Mouse (Mus musculus) E14TG2a.4 (cell line): Measurements from ENCODE around the gene Fam222b.
"Not testable (repeated sequence)": the region's sequence is repeated elsewhere in the genome, so short reads cannot be mapped to it uniquely, and the experiment has no call there.

ENCODE experiments used
- CTCF ChIP-seq: conservative IDR thresholded peaks from 2 replicates; pipeline ENCODE4 v1.5.1; 2014; ENCODE audit warnings: low read length
- POU5F1 ChIP-seq: IDR thresholded peaks from 2 replicates; pipeline ENCODE4 v1.6.1; 2014; ENCODE audit warnings: low read length, borderline replicate concordance

DNA sequence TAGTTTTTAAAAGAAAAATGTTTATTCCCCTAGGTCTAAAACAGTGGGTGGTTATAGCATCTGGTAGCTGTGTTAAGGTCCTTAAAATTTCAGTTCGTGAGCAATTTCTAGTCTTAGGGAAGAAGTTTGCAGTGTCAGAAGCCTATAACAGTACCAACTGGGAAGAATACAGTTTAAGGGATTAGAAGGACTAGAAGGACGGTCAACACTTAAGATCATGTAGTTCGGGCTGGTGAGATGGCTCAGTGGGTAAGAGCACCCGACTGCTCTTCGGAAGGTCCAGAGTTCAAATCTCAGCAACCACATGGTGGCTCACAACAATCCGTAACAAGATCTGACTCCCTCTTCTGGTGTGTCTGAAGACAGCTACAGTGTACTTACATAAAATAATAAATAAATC is 90.2 kb downstream of the Fam222b start:
- not testable (repeated sequence) for TF ChIP-seq CTCF, POU5F1
